Mouse (Mus musculus) lung, embryonic 16.5 days (tissue): ENCODE measurements at regions not wholly inside any gene's neighbourhood (a gene's known extent, or its start where the extent isn't known, plus 50 kb on each side); places are given as distances from the start of the nearest gene placed in this dataset.
"Not testable (repeated sequence)": the region's sequence is repeated elsewhere in the genome, so short reads cannot be mapped to it uniquely, and the experiment has no call there.

ENCODE experiments used
- ATAC-seq: fragments of 200-750 bp; cut with Nextera tagmentation; 2 replicates; pipeline ENCODE4 v1.8.0; 2017; ENCODE audit warnings: low read depth, mild to moderate bottlenecking, moderate library complexity
- H3K27ac ChIP-seq: fragments of 300-500 bp; sonication (generic); 2 replicates; pipeline ENCODE4 v1.5.1; 2014; ENCODE audit warnings: mild to moderate bottlenecking, control low read depth, low read length
- H3K27me3 ChIP-seq: fragments of 300-500 bp; sonication (generic); 2 replicates; pipeline ENCODE4 v1.6.1; 2014; ENCODE audit warnings: low read depth, low read length, mixed read lengths; ENCODE audit not compliant: control insufficient read depth, insufficient read depth
- H3K36me3 ChIP-seq: fragments of 300-500 bp; sonication (generic); 2 replicates; pipeline ENCODE4 v1.6.1; 2014; ENCODE audit warnings: low read length; ENCODE audit not compliant: control insufficient read depth, insufficient read depth
- H3K4me1 ChIP-seq: fragments of 300-500 bp; sonication (generic); replicated peaks from 2 replicates; pipeline ENCODE4 v1.6.1; 2014; ENCODE audit warnings: low read length, mixed read lengths; ENCODE audit not compliant: control insufficient read depth, insufficient read depth
- H3K4me2 ChIP-seq: fragments of 300-500 bp; sonication (generic); 2 replicates; pipeline ENCODE4 v1.6.1; 2014; ENCODE audit warnings: low read depth, low read length, control low read depth
- H3K4me3 ChIP-seq: fragments of 300-500 bp; sonication (generic); 2 replicates; pipeline ENCODE4 v1.5.1; 2014; ENCODE audit warnings: mild to moderate bottlenecking, low read length, control low read depth
- H3K9ac ChIP-seq: fragments of 300-500 bp; sonication (generic); 2 replicates; pipeline ENCODE4 v1.6.1; 2014; ENCODE audit warnings: low read length, control low read depth
- H3K9me3 ChIP-seq: fragments of 300-500 bp; sonication (generic); 2 replicates; pipeline ENCODE4 v1.6.1; 2016; ENCODE audit warnings: low read length; ENCODE audit not compliant: control insufficient read depth
- WGBS: fragments of 180-500 bp; shearing (Covaris S2); extraction: QIAGEN DNeasy Blood & Tissue Kit; methylation state at CpG from one replicate; pipeline ENCODE4 v1.1.7; 2014; 5-methylcytosine and 5-hydroxymethylcytosine counted together

GRCm38 (mm10) chr5:4391083-4391482 lies 198.9 kb downstream of the Mterf1b start:
- no peak; the same call in 1 of the 2 replicates for ATAC-seq
- Histone ChIP-seq H3K9ac (no peak overlapping the region), H3K36me3 (no peaks in the 10 kb centered on the region), H3K27ac (no peak overlapping the region), H3K4me1 (no peaks in the 10 kb centered on the region), H3K9me3 (no peaks in the 10 kb centered on the region), H3K4me3 (no peak overlapping the region), H3K27me3 (no peaks in the 10 kb centered on the region), H3K4me2 (no peak overlapping the region)
- 51% methylated on average over 2 of the region's 2 CpGs for WGBS

- H3K9ac ChIP-seq, H3K4me1 ChIP-seq, H3K27ac ChIP-seq, H3K4me2 ChIP-seq, ATAC-seq, H3K27me3 ChIP-seq, H3K4me3 ChIP-seq, H3K36me3 ChIP-seq, H3K9me3 ChIP-seq: not testable (repeated sequence)
- 73% methylated on average over 5 of the region's 7 CpGs for WGBS
Measured at GRCm38 (mm10) chr5:4394353-4395052, 202.3 kb downstream of the Mterf1b start.

GRCm38 (mm10) chr5:4398087-4398486 lies 205.9 kb downstream of the Mterf1b start:
- no peak overlapping the region for H3K27ac ChIP-seq
- no peaks in the 10 kb centered on the region for H3K9me3 ChIP-seq
- no peak for ATAC-seq
- no peak overlapping the region for H3K4me2 ChIP-seq
- H3K36me3 ChIP-seq: no peaks in the 10 kb centered on the region
- H3K27me3 ChIP-seq: no peaks in the 10 kb centered on the region
- H3K9ac ChIP-seq: no peak overlapping the region
- no peak overlapping the region for H3K4me3 ChIP-seq
- no peaks in the 10 kb centered on the region for H3K4me1 ChIP-seq

GRCm38 (mm10) chr5:4417761-4418160 lies 225.6 kb downstream of the Mterf1b start:
- Histone ChIP-seq H3K4me2 (no peak overlapping the region), H3K27ac (no peak overlapping the region), H3K27me3 (no peaks in the 10 kb centered on the region), H3K9me3 (no peaks in the 10 kb centered on the region), H3K4me1 (no peaks in the 10 kb centered on the region), H3K36me3 (no peaks in the 10 kb centered on the region), H3K4me3 (no peak overlapping the region), H3K9ac (no peak overlapping the region)
- no peak for ATAC-seq
- 91% methylated on average over 1 of the region's 1 CpGs for WGBS
